Mouse (Mus musculus): ENCODE measurements around the gene Nectin4. TPM values are rescaled to one million over a fixed set of nuclear protein-coding genes. Genes with fewer than 3 reads are reported as not detected.
A peak's percentile ranks its signal among the peaks of the same experiment; 100 is the strongest.
"Not testable (repeated sequence)": the region's sequence is repeated elsewhere in the genome, so short reads cannot be mapped to it uniquely, and the experiment has no call there.

The Nectin4 gene
- total RNA-seq (2021) = 1 to 10 TPM; 3.0 to 3.1 TPM
- long read RNA-seq, experiment 1, partial matches to known transcripts = 5 of 6 reads
- long read RNA-seq, experiment 1, other reads (novel, unspliced or antisense) = 1 of 6 reads
- long read RNA-seq, experiment 2, partial matches to known transcripts = 5 of 5 reads
- long read RNA-seq, experiment 2, other reads (novel, unspliced or antisense) = 0 of 5 reads

GRCm38 (mm10) chr1:171369845-171370556, at the start of gene Nectin4:
Nectin4 (plus strand) TSS chr1:171370099.
- no peak for DNase-seq (ENCODE audit: extremely low spot score in 1 of 2, low spot score in 2 of 2)
- H3K4me3 ChIP-seq = no peak within 1 kb of the TSS
- intact Hi-C loops (cut with DNase I) = loop anchor here (10.0 kb wide), 1 partner anchor 195 kb away; no protein-coding TSS in a partner anchor
- no peak within 1 kb of the TSS for H3K27ac ChIP-seq
- no peak for TF ChIP-seq CTCF (IDR thresholded peaks at IDR 0.05)

GRCm38 (mm10) chr1:171320151-171320550, 49.7 kb upstream of the Nectin4 start:
- intact Hi-C loops (cut with DNase I) = loop anchor here (5.0 kb wide), 1 partner anchor 37 kb away; no protein-coding TSS in a partner anchor
- no peak for TF ChIP-seq CTCF (IDR thresholded peaks at IDR 0.05)
- no peak for DNase-seq (ENCODE audit: extremely low spot score in 1 of 2, low spot score in 2 of 2)
- H3K27ac ChIP-seq = no peak overlapping the region
- no peak overlapping the region for H3K4me3 ChIP-seq

- Histone ChIP-seq H3K4me3 (no peak overlapping the region), H3K27ac (no peak overlapping the region)
- DNase-seq (ENCODE audit: extremely low spot score in 1 of 2, low spot score in 2 of 2) = no peak
- intact Hi-C loops (cut with DNase I) = loop anchor here (5.0 kb wide), 1 partner anchor 36 kb away; no protein-coding TSS in a partner anchor
- TF ChIP-seq CTCF (IDR thresholded peaks at IDR 0.05) = peak; percentile 67
Observed at GRCm38 (mm10) chr1:171321415-171321814, 48.5 kb upstream of the Nectin4 start.

- H3K27ac ChIP-seq = no peak overlapping the region
- intact Hi-C loops (cut with DNase I) = loop anchor here (5.0 kb wide), 1 partner anchor 35 kb away; no protein-coding TSS in a partner anchor
- no peak overlapping the region for H3K4me3 ChIP-seq
- TF ChIP-seq CTCF (IDR thresholded peaks at IDR 0.05) = no peak
- no peak for DNase-seq (ENCODE audit: extremely low spot score in 1 of 2, low spot score in 2 of 2)
Observed at GRCm38 (mm10) chr1:171322012-171322411, 47.9 kb upstream of the Nectin4 start.

GRCm38 (mm10) chr1:171325571-171325970, 44.3 kb upstream of the Nectin4 start:
- H3K4me3 ChIP-seq = no peak overlapping the region
- DNase-seq (ENCODE audit: extremely low spot score in 1 of 2, low spot score in 2 of 2) = no peak
- H3K27ac ChIP-seq = no peak overlapping the region
- no peak for TF ChIP-seq CTCF (IDR thresholded peaks at IDR 0.05)
- intact Hi-C loops (cut with DNase I) = no loop called here

- intact Hi-C loops (cut with DNase I); H3K27ac ChIP-seq; DNase-seq (ENCODE audit: extremely low spot score in 1 of 2, low spot score in 2 of 2): not testable (repeated sequence)
Observed at GRCm38 (mm10) chr1:171326588-171326987, 43.3 kb upstream of the Nectin4 start.

GRCm38 (mm10) chr1:171328244-171328643, 41.7 kb upstream of the Nectin4 start:
- no peak for DNase-seq (ENCODE audit: extremely low spot score in 1 of 2, low spot score in 2 of 2)
- peak overlapping the region; percentile 75 for H3K4me3 ChIP-seq
- H3K27ac ChIP-seq = peak overlapping the region; percentile 99
- intact Hi-C loops (cut with DNase I) = loop anchor here (1.0 to 2.0 kb wide), 3 partner anchors 17 to 83 kb away; partner anchors contain the start of genes Nit1, Pfdn2, Ufc1 and Usf1
- no peak for TF ChIP-seq CTCF (IDR thresholded peaks at IDR 0.05)

More at GRCm38 (mm10) chr1:171326588-171326987, 43.3 kb upstream of the Nectin4 start:
- H3K4me3 ChIP-seq = not testable (repeated sequence)

- TF ChIP-seq CTCF (IDR thresholded peaks at IDR 0.05) = no peak
- intact Hi-C loops (cut with DNase I) = loop anchor here (1.0 to 2.0 kb wide), 3 partner anchors 16 to 82 kb away; partner anchors contain the start of genes Nit1, Pfdn2, Ufc1 and Usf1
Observed at GRCm38 (mm10) chr1:171328839-171329432, 41.0 kb upstream of the Nectin4 start, which contains the start of gene Dedd. Dedd (plus strand) TSS chr1:171329145.

GRCm38 (mm10) chr1:171329433-171330215, 40.3 kb upstream of the Nectin4 start:
- peak overlapping the region; percentile 99 for H3K27ac ChIP-seq
- intact Hi-C loops (cut with DNase I) = loop anchor here (2.0 kb wide), 2 partner anchors 15 to 35 kb away; partner anchors contain the start of genes Nit1, Pfdn2 and Ufc1

More at GRCm38 (mm10) chr1:171328839-171329432, 41.0 kb upstream of the Nectin4 start, which contains the start of gene Dedd:
- Histone ChIP-seq H3K27ac (peak within 1 kb of the TSS; percentile 99), H3K4me3 (peak within 1 kb of the TSS; percentile 75)
- DNase-seq (ENCODE audit: extremely low spot score in 1 of 2, low spot score in 2 of 2) = peak; percentile 87 to 90

GRCm38 (mm10) chr1:171330216-171330560, 39.7 kb upstream of the Nectin4 start:
- TF ChIP-seq CTCF (IDR thresholded peaks at IDR 0.05) = no peak
- no peak for DNase-seq (ENCODE audit: extremely low spot score in 1 of 2, low spot score in 2 of 2)
- intact Hi-C loops (cut with DNase I) = no loop called here
- Histone ChIP-seq H3K4me3 (peak overlapping the region; percentile 75), H3K27ac (peak overlapping the region; percentile 99; the same call in 1 of the 2 replicates)

More at GRCm38 (mm10) chr1:171329433-171330215, 40.3 kb upstream of the Nectin4 start:
- no peak for TF ChIP-seq CTCF (IDR thresholded peaks at IDR 0.05)
- peak in 1 of 2 experiments; percentile 32 for DNase-seq (ENCODE audit: extremely low spot score in 1 of 2, low spot score in 2 of 2)
- peak overlapping the region; percentile 75 for H3K4me3 ChIP-seq
